Mouse (Mus musculus) testis, adult 2 months (tissue): ENCODE data around the gene Prss2. TPM values are rescaled to one million over a fixed set of nuclear protein-coding genes. Genes with fewer than 3 reads are reported as not detected.
"Not testable (repeated sequence)": the region's sequence is repeated elsewhere in the genome, so short reads cannot be mapped to it uniquely, and the experiment has no call there.

Experiments used
- H3K27ac ChIP-seq: fragments of 200-500 bp; 2 replicates; pipeline ENCODE4 v1.5.1; 2012; ENCODE audit warnings: low read depth, low read length; ENCODE audit not compliant: control insufficient read depth, insufficient read depth
- H3K27me3 ChIP-seq: fragments of 200-500 bp; 2 replicates; pipeline ENCODE4 v1.6.1; 2012; ENCODE audit warnings: mild to moderate bottlenecking, low read length, moderate library complexity; ENCODE audit not compliant: control insufficient read depth, insufficient read depth
- H3K36me3 ChIP-seq: fragments of 200-500 bp; 2 replicates; pipeline ENCODE4 v1.6.1; 2012; ENCODE audit warnings: mild to moderate bottlenecking, low read length; ENCODE audit not compliant: control insufficient read depth, insufficient read depth
- H3K4me1 ChIP-seq: fragments of 200-500 bp; 2 replicates; pipeline ENCODE4 v1.6.1; 2012; ENCODE audit warnings: low read length; ENCODE audit not compliant: control insufficient read depth, insufficient read depth
- H3K4me3 ChIP-seq: fragments of 200-500 bp; 2 replicates; pipeline ENCODE4 v1.5.1; 2012; ENCODE audit warnings: low read depth, mild to moderate bottlenecking, low read length, moderate library complexity, mixed read lengths; ENCODE audit not compliant: control insufficient read depth
- CTCF ChIP-seq: fragments of 200-500 bp; IDR thresholded peaks from 2 replicates; pipeline ENCODE4 v1.5.1; 2012; ENCODE audit warnings: low read depth, mild to moderate bottlenecking, inconsistent platforms, low read length, moderate library complexity; ENCODE audit not compliant: control insufficient read depth, insufficient read depth, insufficient replicate concordance
- POLR2A ChIP-seq: fragments of 200-500 bp; IDR thresholded peaks from 2 replicates; pipeline ENCODE4 v1.6.1; 2012; ENCODE audit warnings: low read depth, mild to moderate bottlenecking, inconsistent platforms, low read length, moderate library complexity; ENCODE audit not compliant: control insufficient read depth
- polyA plus RNA-seq: library from polyadenylated mRNA; depleted of rRNA; stranded (reverse); fragments of >200 nt; gene quantifications from 2 replicates; pipeline ENCODE4 v1.2.3, GENCODE M21; 2012

Gene Prss2
- polyA plus RNA-seq, 1 experiment, result 2.9 TPM

DNA sequence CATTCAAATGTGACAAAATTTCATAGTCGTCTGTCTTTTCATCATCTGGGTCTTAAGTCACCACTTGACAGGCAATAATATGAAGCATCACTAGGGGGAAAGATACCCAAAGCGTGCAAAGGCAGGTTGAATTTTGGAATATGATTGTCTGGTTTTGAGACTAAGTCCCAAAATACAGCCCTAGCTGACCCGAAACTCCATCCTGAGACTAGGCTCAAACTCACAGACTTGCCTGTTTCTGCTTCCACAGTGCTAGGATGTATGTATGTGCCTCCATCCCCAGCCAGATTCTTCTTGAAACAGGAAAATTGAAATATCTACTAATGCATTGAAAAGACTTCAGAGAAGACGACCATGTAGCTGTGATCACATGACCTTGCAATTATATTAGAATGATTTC lies 10.6 kb downstream of the Prss2 start:
- no peak for TF ChIP-seq CTCF
- no peak for TF ChIP-seq POLR2A
- Histone ChIP-seq H3K4me3 (no peak overlapping the region), H3K36me3 (no peaks in the 10 kb centered on the region), H3K27me3 (no peaks in the 10 kb centered on the region), H3K4me1 (no peaks in the 10 kb centered on the region), H3K27ac (no peak overlapping the region)

DNA sequence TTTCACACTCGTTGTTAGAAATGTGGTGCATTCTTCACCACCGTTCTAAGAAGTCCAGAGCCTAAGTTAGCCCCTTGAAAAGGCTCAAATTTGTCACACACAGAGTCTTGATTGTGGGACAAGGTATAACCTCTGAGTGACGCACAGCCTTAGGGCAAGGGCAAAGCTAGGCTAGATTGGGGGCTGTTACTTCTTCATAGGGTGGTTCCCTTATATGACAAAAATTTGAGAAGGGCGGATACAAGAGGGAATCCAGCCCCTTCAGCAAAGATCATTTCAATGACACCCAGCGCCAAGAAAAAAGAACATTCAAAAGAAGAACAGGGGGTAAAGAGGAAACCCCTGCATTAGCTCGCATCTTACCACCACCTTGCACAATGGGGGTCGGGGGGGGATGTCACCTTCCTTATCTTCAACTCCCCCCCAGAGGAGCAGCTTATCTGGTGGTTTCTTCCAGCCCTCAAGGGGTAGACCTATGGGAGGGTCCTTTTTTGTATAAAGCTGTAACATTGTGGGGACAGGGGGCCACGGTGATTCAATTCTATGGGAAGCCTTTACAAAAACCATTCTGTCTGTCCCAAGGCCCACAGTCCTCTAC lies 11.2 kb downstream of the Prss2 start:
- no peaks in the 10 kb centered on the region for H3K4me1 ChIP-seq

DNA sequence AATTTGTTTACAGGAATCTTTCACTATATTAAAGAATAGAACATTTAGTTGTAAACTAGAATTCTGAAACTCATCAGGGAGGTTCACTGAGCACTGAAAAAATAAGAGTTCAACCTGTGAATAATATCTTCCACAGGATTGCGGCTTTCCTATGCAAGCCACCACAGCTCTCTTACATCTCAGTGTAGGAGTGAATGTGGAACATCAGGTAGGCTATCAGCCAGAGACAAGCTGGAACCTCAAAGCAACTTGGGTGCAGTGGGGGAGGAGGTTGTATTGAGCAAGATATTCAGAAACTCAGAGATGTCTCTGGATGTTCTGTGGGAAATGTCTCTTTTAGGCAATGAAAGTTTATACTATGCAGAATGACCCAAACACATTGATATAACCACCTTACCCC lies 15.8 kb downstream of the Prss2 start:
- Histone ChIP-seq H3K4me3 (no peak overlapping the region), H3K27ac (no peak overlapping the region), H3K27me3 (no peaks in the 10 kb centered on the region), H3K4me1 (no peaks in the 10 kb centered on the region), H3K36me3 (no peaks in the 10 kb centered on the region)
- TF ChIP-seq POLR2A, result no peak

More for the DNA sequence above, 11.2 kb downstream of the Prss2 start:
- Histone ChIP-seq H3K27me3 (no peaks in the 10 kb centered on the region), H3K36me3 (no peaks in the 10 kb centered on the region), H3K4me3 (no peak overlapping the region), H3K27ac (no peak overlapping the region)
- TF ChIP-seq POLR2A (no peak), CTCF (no peak)

DNA sequence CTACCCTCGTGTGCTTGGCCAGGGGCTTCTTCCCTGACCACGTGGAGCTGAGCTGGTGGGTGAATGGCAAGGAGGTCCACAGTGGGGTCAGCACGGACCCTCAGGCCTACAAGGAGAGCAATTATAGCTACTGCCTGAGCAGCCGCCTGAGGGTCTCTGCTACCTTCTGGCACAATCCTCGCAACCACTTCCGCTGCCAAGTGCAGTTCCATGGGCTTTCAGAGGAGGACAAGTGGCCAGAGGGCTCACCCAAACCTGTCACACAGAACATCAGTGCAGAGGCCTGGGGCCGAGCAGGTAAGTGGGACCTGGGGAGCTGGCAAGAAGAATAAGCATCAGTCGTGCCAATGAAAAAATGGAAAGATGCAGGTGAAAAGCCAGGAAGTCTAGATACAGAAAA lies 16.7 kb downstream of the Prss2 start:
- not testable (repeated sequence) for H3K36me3 ChIP-seq

DNA sequence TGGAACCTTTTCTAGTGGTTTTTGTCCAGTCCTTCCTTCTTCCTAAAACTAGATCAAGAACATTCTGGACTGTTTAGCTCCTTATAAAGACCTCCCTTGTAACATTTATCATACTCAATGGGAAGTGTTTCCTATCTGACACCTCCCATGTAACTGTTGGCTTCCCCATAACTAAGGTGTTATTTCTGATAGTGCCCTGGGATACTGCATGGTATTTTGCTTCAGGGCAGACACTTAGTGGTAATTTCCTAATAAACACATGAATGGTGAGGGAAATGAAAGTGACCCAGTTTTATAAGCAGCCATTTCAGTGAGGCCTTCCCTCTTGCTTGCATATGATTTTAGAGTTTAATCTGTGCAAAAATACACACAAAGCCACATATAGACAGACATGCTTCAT lies 19.2 kb downstream of the Prss2 start:
- no peaks in the 10 kb centered on the region for H3K27me3 ChIP-seq
- H3K36me3 ChIP-seq, result no peaks in the 10 kb centered on the region
- TF ChIP-seq POLR2A (no peak), CTCF (no peak)
- H3K4me3 ChIP-seq, result no peak overlapping the region
- peaks cover 3% of the 10 kb centered on the region for H3K4me1 ChIP-seq
- H3K27ac ChIP-seq, result no peak overlapping the region

More for the DNA sequence above, 16.7 kb downstream of the Prss2 start:
- not testable (repeated sequence) for H3K4me3 ChIP-seq, H3K4me1 ChIP-seq, H3K27me3 ChIP-seq, H3K27ac ChIP-seq

DNA sequence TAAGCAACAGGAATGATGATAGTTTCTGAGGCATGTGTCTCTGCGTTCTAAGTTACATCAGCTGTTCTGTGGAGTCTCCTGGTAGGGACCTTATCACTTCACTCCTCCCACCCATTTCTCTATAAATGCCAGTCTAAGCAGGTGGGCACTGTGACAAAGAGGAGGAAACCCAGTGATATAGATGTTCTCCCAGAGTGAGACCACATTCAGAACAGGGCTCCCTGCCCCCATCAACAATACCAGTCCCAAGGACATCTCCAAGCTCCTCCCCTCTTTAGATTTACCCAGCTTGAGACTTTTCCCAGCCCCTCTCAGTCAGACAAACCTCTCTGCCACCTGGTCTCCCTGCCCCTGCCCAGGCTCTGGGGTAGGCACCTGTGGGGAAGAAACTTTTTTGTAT lies 20.2 kb downstream of the Prss2 start:
- peaks cover 3% of the 10 kb centered on the region for H3K4me1 ChIP-seq
- H3K27me3 ChIP-seq, result no peaks in the 10 kb centered on the region
- H3K27ac ChIP-seq, result no peak overlapping the region
- no peak overlapping the region for H3K4me3 ChIP-seq
- no peaks in the 10 kb centered on the region for H3K36me3 ChIP-seq
- TF ChIP-seq POLR2A (no peak), CTCF (no peak)

DNA sequence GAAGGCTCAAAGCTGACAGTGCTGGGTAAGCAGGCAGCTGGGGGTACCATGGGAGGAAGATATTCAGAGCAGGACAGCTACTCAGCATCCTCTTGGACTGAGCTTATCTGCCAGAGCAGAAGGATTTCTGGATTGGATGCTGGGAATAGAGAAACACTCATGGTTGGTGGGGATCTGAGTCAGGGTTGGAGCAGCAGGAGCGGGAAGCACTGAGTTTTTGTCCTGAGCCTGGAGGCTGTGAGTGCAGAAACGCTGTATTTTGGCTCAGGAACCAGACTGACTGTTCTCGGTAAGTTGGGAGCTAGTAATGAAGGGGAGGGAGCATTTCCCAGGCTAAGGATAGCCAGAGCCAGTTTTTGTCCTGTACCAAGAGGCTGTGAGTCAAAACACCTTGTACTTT lies 21.4 kb downstream of the Prss2 start:
- Histone ChIP-seq H3K36me3 (no peaks in the 10 kb centered on the region), H3K4me3 (no peak overlapping the region), H3K27ac (no peak overlapping the region), H3K4me1 (peaks cover 3% of the 10 kb centered on the region), H3K27me3 (no peaks in the 10 kb centered on the region)
- TF ChIP-seq POLR2A (no peak), CTCF (no peak)

DNA sequence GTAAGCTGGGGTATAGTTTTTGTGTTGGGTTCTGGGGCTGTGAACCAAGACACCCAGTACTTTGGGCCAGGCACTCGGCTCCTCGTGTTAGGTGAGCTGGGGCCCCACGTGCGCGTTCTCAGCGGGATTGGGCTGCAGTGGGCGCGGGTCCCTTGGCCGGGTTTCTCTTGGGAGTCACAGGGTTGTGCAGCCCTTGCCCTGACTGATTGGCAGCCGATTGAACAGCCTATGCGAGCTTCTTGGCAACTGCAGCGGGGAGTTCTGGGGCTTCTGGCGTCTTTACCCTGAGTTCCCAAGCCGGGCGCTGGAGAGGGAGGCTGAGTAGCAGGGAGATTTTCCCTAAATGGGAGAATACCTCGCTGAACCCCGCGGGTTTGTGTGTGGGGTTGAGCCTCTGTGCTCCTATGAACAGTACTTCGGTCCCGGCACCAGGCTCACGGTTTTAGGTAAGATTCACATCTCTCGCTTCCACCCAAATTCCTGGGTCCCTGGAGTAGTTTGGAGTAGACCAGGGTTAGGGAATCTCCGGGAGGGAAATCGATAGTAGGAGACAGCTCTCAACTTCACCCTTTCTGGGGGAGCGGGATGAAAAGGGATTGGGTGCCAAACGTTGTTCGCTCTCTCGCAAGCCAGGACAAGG lies 21.9 kb downstream of the Prss2 start:
- H3K4me1 ChIP-seq, result peaks cover 3% of the 10 kb centered on the region
- TF ChIP-seq CTCF (no peak), POLR2A (no peak)
- no peak overlapping the region for H3K27ac ChIP-seq
- H3K4me3 ChIP-seq, result no peak overlapping the region
- H3K27me3 ChIP-seq, result no peaks in the 10 kb centered on the region
- no peaks in the 10 kb centered on the region for H3K36me3 ChIP-seq
